Mouse (Mus musculus) retina, postnatal 7 days (tissue): ENCODE results near the gene Adamtsl5.
"Not testable (repeated sequence)": the region's sequence is repeated elsewhere in the genome, so short reads cannot be mapped to it uniquely, and the experiment has no call there.

Experiments used
- DNase-seq: peaks from one replicate; pipeline ENCODE4 v3.0.0-alpha.2; 2012; ENCODE audit warnings: low read depth, low spot score

The Adamtsl5 gene

GRCm38 (mm10) chr10:80371983-80372382 lies 23.8 kb upstream of the Adamtsl5 start:
- DNase-seq: no peak

- no peak for DNase-seq
These were observed 23.3 kb upstream of the Adamtsl5 start for GRCm38 (mm10) chr10:80371411-80371966.

GRCm38 (mm10) chr10:80369995-80370747 lies 22.0 kb upstream of the Adamtsl5 start:
- no peak for DNase-seq

- DNase-seq: no peak
These were observed 20.2 kb upstream of the Adamtsl5 start for GRCm38 (mm10) chr10:80368392-80368791.

GRCm38 (mm10) chr10:80367954-80368353 lies 19.7 kb upstream of the Adamtsl5 start:
- DNase-seq: no peak

- DNase-seq: no peak
These were observed 17.5 kb upstream of the Adamtsl5 start for GRCm38 (mm10) chr10:80365736-80366135.

- DNase-seq: no peak
These were observed 15.5 kb upstream of the Adamtsl5 start for GRCm38 (mm10) chr10:80363734-80364133.

GRCm38 (mm10) chr10:80357994-80358639 lies 9.9 kb upstream of the Adamtsl5 start:
- DNase-seq: no peak

GRCm38 (mm10) chr10:80357336-80357735 lies 9.1 kb upstream of the Adamtsl5 start:
- DNase-seq: no peak

- no peak for DNase-seq
These were observed 8.5 kb upstream of the Adamtsl5 start for GRCm38 (mm10) chr10:80356737-80357136.

GRCm38 (mm10) chr10:80356001-80356682 lies 7.9 kb upstream of the Adamtsl5 start, which contains the start of gene Plk5:
Gene Plk5 (plus strand): TSS chr10:80356459.
- DNase-seq: no peak

GRCm38 (mm10) chr10:80355431-80355830 lies 7.2 kb upstream of the Adamtsl5 start:
- no peak for DNase-seq

- DNase-seq: no peak
These were observed 4.5 kb upstream of the Adamtsl5 start for GRCm38 (mm10) chr10:80352727-80353126.

- no peak for DNase-seq
These were observed 3.7 kb upstream of the Adamtsl5 start for GRCm38 (mm10) chr10:80351896-80352295.

- DNase-seq: peak; percentile 78
These were observed 2.1 kb upstream of the Adamtsl5 start for GRCm38 (mm10) chr10:80350292-80350691.

- no peak for DNase-seq
These were observed 769 bp upstream of the Adamtsl5 start for GRCm38 (mm10) chr10:80348981-80349380.

GRCm38 (mm10) chr10:80347514-80347967 lies 671 bp downstream of the Adamtsl5 start:
- DNase-seq: no peak

- not testable (repeated sequence) for DNase-seq
These were observed 2.3 kb downstream of the Adamtsl5 start for GRCm38 (mm10) chr10:80345929-80346328.

GRCm38 (mm10) chr10:80345122-80345521 lies 3.1 kb downstream of the Adamtsl5 start:
- no peak for DNase-seq

GRCm38 (mm10) chr10:80344131-80344661 lies 4.0 kb downstream of the Adamtsl5 start:
- no peak for DNase-seq

GRCm38 (mm10) chr10:80343425-80343895 lies 4.8 kb downstream of the Adamtsl5 start:
- no peak for DNase-seq
